Mouse (Mus musculus) lung, postnatal 4 days (tissue): ENCODE data around the gene Mrpl19.

Experiments used
- DNase-seq, 2 experiments: peaks; one replicate each; pipeline ENCODE4 v3.0.0; 2021

Gene Mrpl19

GRCm38 (mm10) chr6:81965296-81966067 is at the start of gene Mrpl19:
Gene Mrpl19, minus strand, starts transcription at chr6:81965958.
- DNase-seq: peak; percentile 89 to 94

GRCm38 (mm10) chr6:82012392-82012791 is 46.6 kb upstream of the Mrpl19 start:
- no peak for DNase-seq

GRCm38 (mm10) chr6:81990049-81990810 is 24.5 kb upstream of the Mrpl19 start:
- DNase-seq: no peak

GRCm38 (mm10) chr6:81988341-81988740 is 22.6 kb upstream of the Mrpl19 start:
- peak in 1 of 2 experiments; percentile 3 for DNase-seq

GRCm38 (mm10) chr6:81987580-81987979 is 21.8 kb upstream of the Mrpl19 start:
- peak in 1 of 2 experiments; percentile 16 for DNase-seq

- peak; percentile 91 to 92 for DNase-seq
Measured at GRCm38 (mm10) chr6:81987010-81987409, 21.3 kb upstream of the Mrpl19 start.

- DNase-seq: no peak
Measured at GRCm38 (mm10) chr6:81986599-81986998, 20.8 kb upstream of the Mrpl19 start.

- no peak for DNase-seq
Measured at GRCm38 (mm10) chr6:81986171-81986570, 20.4 kb upstream of the Mrpl19 start.

GRCm38 (mm10) chr6:81979286-81979685 is 13.5 kb upstream of the Mrpl19 start:
- no peak for DNase-seq

- DNase-seq: peak; percentile 68 to 82
Measured at GRCm38 (mm10) chr6:81975971-81976621, 10.3 kb upstream of the Mrpl19 start.

- DNase-seq: no peak
Measured at GRCm38 (mm10) chr6:81972595-81972994, 6.8 kb upstream of the Mrpl19 start.

GRCm38 (mm10) chr6:81971196-81971595 is 5.4 kb upstream of the Mrpl19 start:
- no peak for DNase-seq

- no peak for DNase-seq
Measured at GRCm38 (mm10) chr6:81966068-81966544, 348 bp upstream of the Mrpl19 start.

- DNase-seq: no peak
Measured at GRCm38 (mm10) chr6:81960284-81960683, 5.5 kb downstream of the Mrpl19 start.

GRCm38 (mm10) chr6:81959866-81960265 is 5.9 kb downstream of the Mrpl19 start:
- no peak for DNase-seq

- DNase-seq: no peak
Measured at GRCm38 (mm10) chr6:81957992-81958391, 7.8 kb downstream of the Mrpl19 start.

- peak in 1 of 2 experiments; percentile 10 for DNase-seq
Measured at GRCm38 (mm10) chr6:81956399-81956798, 9.4 kb downstream of the Mrpl19 start.

- DNase-seq: no peak
Measured at GRCm38 (mm10) chr6:81955133-81955532, 10.6 kb downstream of the Mrpl19 start.

GRCm38 (mm10) chr6:81946906-81947305 is 18.9 kb downstream of the Mrpl19 start:
- no peak for DNase-seq

GRCm38 (mm10) chr6:81944432-81944831 is 21.3 kb downstream of the Mrpl19 start:
- DNase-seq: no peak

GRCm38 (mm10) chr6:81943281-81943680 is 22.5 kb downstream of the Mrpl19 start:
- DNase-seq: no peak

- no peak for DNase-seq
Measured at GRCm38 (mm10) chr6:81941718-81942117, 24.0 kb downstream of the Mrpl19 start.

- no peak for DNase-seq
Measured at GRCm38 (mm10) chr6:81933281-81933680, 32.5 kb downstream of the Mrpl19 start.
